Mouse (Mus musculus) stomach, embryonic 16.5 days (tissue): ENCODE measurements at regions not wholly inside any gene's neighbourhood (a gene's known extent, or its start where the extent isn't known, plus 50 kb on each side); places are given as distances from the start of the nearest gene placed in this dataset.

Experiments
- ATAC-seq: fragments of 200-750 bp; cut with Nextera tagmentation; 2 replicates; pipeline ENCODE4 v1.8.0; 2017; ENCODE audit warnings: moderate number of reproducible peaks, moderate TSS enrichment; ENCODE audit not compliant: insufficient read depth, low FRiP score
- H3K27ac ChIP-seq: fragments of 300-500 bp; sonication (generic); 2 replicates; pipeline ENCODE4 v1.5.1; 2014; ENCODE audit warnings: low read length
- H3K27me3 ChIP-seq: fragments of 300-500 bp; sonication (generic); 2 replicates; pipeline ENCODE4 v1.6.1; 2014; ENCODE audit warnings: low read length, control low read depth, mixed read lengths; ENCODE audit not compliant: control insufficient read depth, insufficient read depth
- H3K36me3 ChIP-seq: fragments of 300-500 bp; sonication (generic); 2 replicates; pipeline ENCODE4 v1.6.1; 2014; ENCODE audit warnings: low read length; ENCODE audit not compliant: control insufficient read depth, insufficient read depth
- H3K4me1 ChIP-seq: fragments of 300-500 bp; sonication (generic); 2 replicates; pipeline ENCODE4 v1.6.1; 2014; ENCODE audit warnings: low read length, control low read depth, mixed read lengths; ENCODE audit not compliant: control insufficient read depth, insufficient read depth
- H3K4me2 ChIP-seq: fragments of 300-500 bp; sonication (generic); 2 replicates; pipeline ENCODE4 v1.6.1; 2014; ENCODE audit warnings: low read depth, low read length, mixed read lengths
- H3K4me3 ChIP-seq: fragments of 300-500 bp; sonication (generic); replicated peaks from 2 replicates; pipeline ENCODE4 v1.5.1; 2014; ENCODE audit warnings: mild to moderate bottlenecking, low read length
- H3K9ac ChIP-seq: fragments of 300-500 bp; sonication (generic); 2 replicates; pipeline ENCODE4 v1.6.1; 2014; ENCODE audit warnings: low read length
- H3K9me3 ChIP-seq: fragments of 300-500 bp; sonication (generic); replicated peaks from 2 replicates; pipeline ENCODE4 v1.6.1; 2016; ENCODE audit warnings: low read length, control low read depth; ENCODE audit not compliant: control insufficient read depth
- WGBS: fragments of 180-500 bp; shearing (Covaris S2); extraction: QIAGEN DNeasy Blood & Tissue Kit; methylation state at CpG from one replicate; pipeline ENCODE4 v1.1.7; 2014; 5-methylcytosine and 5-hydroxymethylcytosine counted together

- ATAC-seq, result no peak
- H3K9me3 ChIP-seq, result no peaks in the 10 kb centered on the region
Observed at GRCm38 (mm10) chr8:116837991-116838390, 83.3 kb downstream of the Cmc2 start.

DNA sequence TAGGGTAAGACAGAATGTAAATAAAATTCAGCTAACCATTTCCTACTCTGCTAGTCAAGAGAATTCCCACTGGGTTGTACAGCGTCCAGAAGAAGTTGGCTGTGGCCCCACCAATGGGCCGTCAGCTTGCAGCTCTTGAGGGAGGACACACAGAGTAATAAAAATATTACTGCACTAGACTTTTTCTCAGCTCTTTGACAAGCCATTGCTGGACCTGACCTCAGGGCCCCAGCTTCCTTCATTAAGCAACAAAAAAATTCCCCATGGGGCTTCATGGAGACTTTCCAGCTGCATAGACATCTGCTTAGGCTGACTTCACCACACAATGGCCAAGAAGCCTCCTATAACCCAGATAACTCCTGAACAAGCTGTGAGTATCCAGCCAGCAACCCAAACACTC is 89.1 kb downstream of the Cmc2 start:
- Histone ChIP-seq H3K9me3 (no peaks in the 10 kb centered on the region), H3K27ac (no peak overlapping the region; the same call in 1 of the 2 replicates), H3K9ac (no peak overlapping the region), H3K4me1 (no peaks in the 10 kb centered on the region), H3K27me3 (no peaks in the 10 kb centered on the region), H3K4me2 (no peak overlapping the region), H3K36me3 (no peaks in the 10 kb centered on the region), H3K4me3 (no peak overlapping the region)
- no peak; the same call in 1 of the 2 replicates for ATAC-seq
- WGBS, result 57% methylated on average over 2 of the region's 2 CpGs

More at GRCm38 (mm10) chr8:116837991-116838390, 83.3 kb downstream of the Cmc2 start:
- Histone ChIP-seq H3K4me2 (no peak overlapping the region), H3K36me3 (no peaks in the 10 kb centered on the region), H3K27me3 (no peaks in the 10 kb centered on the region), H3K4me3 (no peak overlapping the region), H3K4me1 (no peaks in the 10 kb centered on the region), H3K9ac (no peak overlapping the region), H3K27ac (no peak overlapping the region)
- 61% methylated on average over 2 of the region's 2 CpGs for WGBS

DNA sequence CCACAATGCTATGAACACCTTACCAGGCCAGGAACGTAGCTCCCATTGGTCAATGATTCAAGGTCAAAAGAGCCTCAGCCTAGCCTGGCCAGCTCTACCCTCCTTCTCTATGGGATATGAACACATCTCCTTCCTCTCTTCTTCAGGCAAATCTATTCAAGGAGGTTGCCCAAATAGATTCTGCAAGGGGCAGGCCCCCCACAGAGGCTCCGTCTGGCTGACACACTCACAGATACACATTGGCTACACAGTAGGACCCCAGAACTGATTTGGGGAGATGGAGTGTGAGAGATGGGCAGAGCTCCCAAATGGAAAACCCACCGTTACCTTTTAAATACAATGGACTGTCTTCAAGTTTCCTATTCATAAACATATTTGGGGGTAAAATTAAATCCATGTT is 91.6 kb downstream of the Cmc2 start:
- H3K4me3 ChIP-seq, result no peak overlapping the region
- H3K27ac ChIP-seq, result no peak overlapping the region
- 79% methylated on average over 3 of the region's 3 CpGs for WGBS
- ATAC-seq, result no peak
- no peaks in the 10 kb centered on the region for H3K27me3 ChIP-seq
- no peak overlapping the region for H3K9ac ChIP-seq
- no peaks in the 10 kb centered on the region for H3K9me3 ChIP-seq
- no peaks in the 10 kb centered on the region for H3K36me3 ChIP-seq
- H3K4me2 ChIP-seq, result no peak overlapping the region
- no peaks in the 10 kb centered on the region for H3K4me1 ChIP-seq

- H3K4me3 ChIP-seq, result no peak overlapping the region
- 66% methylated on average over 8 of the region's 8 CpGs for WGBS
- H3K4me2 ChIP-seq, result no peak overlapping the region
- no peak for ATAC-seq
- H3K9ac ChIP-seq, result no peak overlapping the region
- no peaks in the 10 kb centered on the region for H3K4me1 ChIP-seq
- H3K27ac ChIP-seq, result no peak overlapping the region
- H3K36me3 ChIP-seq, result no peaks in the 10 kb centered on the region
- H3K27me3 ChIP-seq, result no peaks in the 10 kb centered on the region
- 0 out of 2 replicates have a peak, but pooled peaks cover 3% of the 10 kb centered on the region for H3K9me3 ChIP-seq
Observed at GRCm38 (mm10) chr8:116828220-116828619, 93.0 kb downstream of the Cmc2 start.

- H3K36me3 ChIP-seq, result no peaks in the 10 kb centered on the region
- ATAC-seq, result no peak
Observed at GRCm38 (mm10) chr8:116827141-116827540, 94.1 kb downstream of the Cmc2 start.

DNA sequence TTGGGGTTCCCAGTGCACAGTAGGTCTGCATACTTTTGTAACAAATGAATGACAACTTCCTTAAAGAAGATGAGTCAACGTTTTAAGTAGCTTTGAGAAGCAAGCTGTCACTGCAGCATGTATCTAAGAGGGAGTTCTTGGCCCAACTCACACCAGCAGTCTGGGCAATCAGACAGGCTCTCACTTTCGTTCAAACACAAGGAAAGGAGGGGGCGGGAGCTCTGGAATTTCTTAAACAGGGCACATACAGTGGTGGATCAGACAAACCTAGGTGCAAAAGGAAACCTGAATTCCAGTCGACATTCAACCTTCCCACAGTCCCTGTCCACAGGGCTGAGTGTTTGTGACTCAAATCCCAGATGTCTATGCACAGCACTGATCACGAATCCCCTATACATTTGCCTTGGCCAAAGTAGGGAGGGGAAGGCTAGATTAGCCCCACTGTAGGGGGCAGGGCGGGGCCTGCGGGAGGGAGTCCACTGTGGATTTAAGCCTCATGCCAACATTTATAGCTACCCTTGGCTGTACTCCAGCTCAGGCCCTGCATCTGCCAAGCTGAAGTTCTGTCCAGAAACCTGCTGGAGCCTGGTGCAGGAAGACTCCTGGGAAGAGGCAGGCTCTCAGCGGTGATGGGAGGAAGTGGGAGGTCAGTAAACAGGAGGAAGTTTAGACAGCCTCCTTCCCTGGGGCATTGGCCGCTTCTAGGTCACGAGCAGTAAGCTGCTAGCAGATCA is 81.5 kb upstream of the Cdyl2 start:
- peak; percentile 72 for ATAC-seq
- Histone ChIP-seq H3K36me3 (no peaks in the 10 kb centered on the region), H3K4me2 (no peak overlapping the region), H3K27ac (peak overlapping the region; percentile 36; the same call in 1 of the 2 replicates), H3K4me1 (no peaks in the 10 kb centered on the region), H3K4me3 (no peak overlapping the region), H3K27me3 (no peaks in the 10 kb centered on the region), H3K9ac (no peak overlapping the region), H3K9me3 (no peaks in the 10 kb centered on the region)
- WGBS, result 31% methylated on average over 10 of the region's 10 CpGs

More at GRCm38 (mm10) chr8:116827141-116827540, 94.1 kb downstream of the Cmc2 start:
- Histone ChIP-seq H3K4me3 (no peak overlapping the region), H3K9me3 (0 out of 2 replicates have a peak, but pooled peaks cover 3% of the 10 kb centered on the region), H3K27ac (no peak overlapping the region), H3K4me2 (no peak overlapping the region), H3K9ac (no peak overlapping the region), H3K27me3 (no peaks in the 10 kb centered on the region), H3K4me1 (no peaks in the 10 kb centered on the region)
- WGBS, result 95% methylated on average over 13 of the region's 13 CpGs

- H3K36me3 ChIP-seq, result no peaks in the 10 kb centered on the region
- WGBS, result 94% methylated on average over 32 of the region's 32 CpGs
- no peak overlapping the region for H3K4me2 ChIP-seq
- no peaks in the 10 kb centered on the region for H3K4me1 ChIP-seq
- no peak overlapping the region for H3K27ac ChIP-seq
- no peak for ATAC-seq
- H3K4me3 ChIP-seq, result no peak overlapping the region
- H3K9me3 ChIP-seq, result no peaks in the 10 kb centered on the region
- no peaks in the 10 kb centered on the region for H3K27me3 ChIP-seq
- no peak overlapping the region for H3K9ac ChIP-seq
Observed at GRCm38 (mm10) chr8:116801313-116801712, 68.5 kb upstream of the Cdyl2 start.

DNA sequence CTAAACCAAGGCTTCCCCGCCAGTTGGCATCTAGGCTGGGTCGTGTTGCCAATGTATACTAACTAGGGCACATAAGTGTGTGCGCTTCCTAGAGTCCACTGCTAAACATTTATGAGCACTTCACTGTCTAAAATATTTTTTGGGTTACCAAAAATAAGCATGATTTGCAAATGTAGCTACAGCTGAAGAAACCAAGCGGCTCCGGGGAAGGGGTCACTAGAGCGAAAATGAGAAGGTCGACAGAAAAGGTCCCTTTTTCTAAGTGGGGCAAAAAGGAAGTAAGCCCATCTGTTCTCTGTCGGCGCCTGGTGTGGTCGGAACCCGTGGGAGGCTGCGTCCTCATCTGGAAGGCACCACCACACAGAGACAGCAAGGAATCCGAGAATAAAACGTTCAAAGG is 67.8 kb upstream of the Cdyl2 start:
- Histone ChIP-seq H3K27ac (no peak overlapping the region), H3K4me2 (no peak overlapping the region), H3K9me3 (no peaks in the 10 kb centered on the region), H3K36me3 (no peaks in the 10 kb centered on the region), H3K4me3 (no peak overlapping the region), H3K27me3 (no peaks in the 10 kb centered on the region), H3K4me1 (no peaks in the 10 kb centered on the region), H3K9ac (no peak overlapping the region)
- ATAC-seq, result no peak
- 84% methylated on average over 14 of the region's 14 CpGs for WGBS

DNA sequence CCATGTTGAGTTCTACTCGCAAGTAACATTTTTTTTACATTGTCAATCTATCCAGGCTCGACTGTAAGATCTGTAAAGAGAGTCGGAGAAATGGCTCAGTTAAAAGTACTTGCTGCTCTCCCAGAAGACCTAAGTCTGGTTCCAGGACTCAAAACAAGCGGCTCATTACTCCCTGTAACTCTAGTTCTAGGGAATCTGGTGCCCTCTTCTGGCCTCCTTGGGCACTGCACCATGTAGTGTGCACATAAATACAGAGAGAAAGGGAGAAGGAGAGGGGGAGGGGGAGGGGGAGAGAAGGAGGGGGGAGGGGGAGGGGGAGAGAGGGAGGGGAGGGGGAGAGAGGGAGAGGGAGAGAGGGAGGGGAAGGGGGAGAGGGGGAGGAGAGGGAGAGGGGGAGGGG is 66.2 kb upstream of the Cdyl2 start:
- H3K4me3 ChIP-seq, result no peak overlapping the region
- H3K9ac ChIP-seq, result no peak overlapping the region
- H3K4me2 ChIP-seq, result no peak overlapping the region
- H3K27ac ChIP-seq, result no peak overlapping the region
- no peaks in the 10 kb centered on the region for H3K27me3 ChIP-seq
- H3K36me3 ChIP-seq, result no peaks in the 10 kb centered on the region
- H3K9me3 ChIP-seq, result no peaks in the 10 kb centered on the region
- no peaks in the 10 kb centered on the region for H3K4me1 ChIP-seq
- WGBS, result 91% methylated on average over 4 of the region's 4 CpGs
- ATAC-seq, result no peak
